Mouse (Mus musculus) heart, postnatal 10 days (tissue): ENCODE data around the gene Olfr1412. TPM values are rescaled to one million over a fixed set of nuclear protein-coding genes. Genes with fewer than 3 reads are reported as not detected.

Experiments
- DNase-seq, 2 experiments: peaks; one replicate each; pipeline ENCODE4 v3.0.0; 2021
- intact Hi-C: fragments of 180-260 bp; cut with DNase I; formaldehyde crosslinking; loops from one replicate; pipeline ENCODE4 v1.15.1; 2025
- total RNA-seq, 2 experiments: library from RNA; stranded (reverse); gene quantifications; 2 replicates each; pipeline ENCODE4 v1.2.3; 2021

Gene Olfr1412
- total RNA-seq, 2 experiments from 2014 or later = not detected

DNA sequence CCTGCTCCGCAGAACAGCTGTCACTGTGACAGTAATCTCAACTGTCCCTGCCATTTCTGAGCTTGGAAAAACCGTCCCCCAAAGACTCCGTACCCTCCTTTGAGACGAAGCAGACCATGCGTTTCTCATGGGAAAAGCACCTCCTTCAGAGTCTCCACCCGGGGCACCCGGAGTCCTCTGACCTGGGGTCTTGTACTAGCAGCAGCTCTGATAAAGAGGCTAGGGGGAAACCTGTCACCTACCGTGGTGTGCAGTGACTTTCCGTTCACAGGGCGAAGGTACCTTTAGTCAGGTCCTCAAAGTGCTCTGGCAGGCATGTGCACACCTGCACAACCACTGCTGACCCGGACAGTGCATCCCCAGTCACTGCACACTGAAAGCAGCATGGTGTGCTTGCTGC lies 51.1 kb downstream of the Olfr1412 start:
- intact Hi-C loops = no loop called here
- DNase-seq = no peak

DNA sequence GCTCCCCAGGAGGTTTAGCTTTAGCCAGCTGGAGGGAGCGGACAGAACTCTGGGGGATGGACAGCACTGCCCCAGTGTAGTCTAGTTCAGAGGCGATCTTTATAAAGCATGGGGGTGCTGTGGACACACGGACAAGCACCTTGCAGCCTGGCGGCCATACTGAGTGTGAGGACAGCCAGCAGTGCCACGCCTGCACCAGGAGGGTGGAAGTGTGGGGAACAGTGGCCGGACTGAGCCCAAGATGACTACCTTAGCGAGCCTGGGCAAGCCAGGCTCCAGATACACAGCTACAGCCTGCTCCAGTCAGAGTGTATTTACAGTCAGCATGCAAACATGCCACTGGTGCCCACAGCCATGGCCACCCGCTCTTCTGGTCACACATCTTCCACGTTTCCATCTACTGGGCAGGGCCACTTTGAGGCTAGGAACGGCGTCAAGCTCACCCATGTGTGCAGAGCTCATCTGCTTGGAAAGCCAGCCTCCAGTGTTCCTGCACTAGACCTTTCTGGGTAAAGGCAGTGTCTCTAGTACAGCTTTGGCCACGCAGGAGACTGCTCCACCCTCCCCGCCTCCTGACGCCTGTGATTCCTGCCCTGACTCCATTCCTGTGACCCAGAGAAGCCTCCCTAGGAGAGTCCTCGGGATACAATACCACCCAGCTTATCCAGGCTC lies 52.1 kb downstream of the Olfr1412 start:
- intact Hi-C loops = no loop called here
- no peak for DNase-seq

GRCm38 (mm10) chr1:92638181-92638580 lies 52.6 kb downstream of the Olfr1412 start:
- intact Hi-C loops = no loop called here
- DNase-seq = no peak

- intact Hi-C loops = no loop called here
- DNase-seq = no peak
These were observed 53.2 kb downstream of the Olfr1412 start for GRCm38 (mm10) chr1:92638736-92639135.

DNA sequence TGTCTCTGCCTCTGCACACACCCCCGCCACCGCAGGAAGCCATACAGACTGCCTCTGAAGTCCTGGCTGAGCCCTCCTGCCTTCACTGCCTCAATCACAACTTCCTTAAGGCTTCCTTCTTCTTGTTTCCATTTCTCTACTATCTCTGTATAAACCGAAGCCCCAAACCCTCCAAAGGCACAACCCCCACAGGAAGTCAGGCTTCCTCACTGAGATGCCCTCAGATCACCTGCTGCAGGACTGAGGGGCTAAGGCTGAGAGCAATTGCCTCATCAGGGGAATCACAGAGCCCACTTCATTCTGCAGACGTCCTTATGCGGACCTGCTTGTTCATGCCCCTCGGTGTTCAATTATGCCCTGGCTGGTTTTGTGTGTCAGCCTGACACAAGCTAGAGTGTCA lies 54.8 kb downstream of the Olfr1412 start:
- intact Hi-C loops = no loop called here

More for the DNA sequence above, 54.8 kb downstream of the Olfr1412 start:
- no peak for DNase-seq

Other genes starting within 250 kb of the Olfr1412 start
- 100 to 1,000 TPM; 764 to 809 TPM for gene Ndufa10, start 111.9 kb upstream of the Olfr1412 start, total RNA-seq
- gene Olfr1416, start 100.7 kb upstream of the Olfr1412 start, total RNA-seq = not detected
- gene Olfr1415, start 89.7 kb upstream of the Olfr1412 start, total RNA-seq = not detected
- not detected for gene Olfr1414, start 67.1 kb upstream of the Olfr1412 start, total RNA-seq
- not detected for gene Olfr1413, start 14.5 kb upstream of the Olfr1412 start, total RNA-seq
- gene Olfr1411, start 8.6 kb downstream of the Olfr1412 start, total RNA-seq = not detected
- gene Olfr1410, start 20.0 kb downstream of the Olfr1412 start, total RNA-seq = not detected
- not detected for gene Olfr12, start 32.0 kb downstream of the Olfr1412 start, total RNA-seq
- 100 to 1,000 TPM; 221 to 231 TPM for gene Cops9, start 56.2 kb downstream of the Olfr1412 start, total RNA-seq
- gene Otos, start 63.1 kb downstream of the Olfr1412 start, total RNA-seq = not detected
- gene Gpc1, start 245.9 kb downstream of the Olfr1412 start, total RNA-seq = 100 to 1,000 TPM; 154 to 168 TPM